Mouse (Mus musculus) gastrocnemius, adult 18-20 months (tissue): Measurements from ENCODE around the gene Timm22. TPM values are rescaled to one million over a fixed set of nuclear protein-coding genes. Genes with fewer than 3 reads are reported as not detected.

Experiments
- DNase-seq: peaks from one replicate; pipeline ENCODE4 v3.0.0; 2021; ENCODE audit warnings: low spot score
- total RNA-seq, 2 experiments: library from RNA; stranded (reverse); gene quantifications; 2 replicates each; pipeline ENCODE4 v1.2.3; 2021

Timm22 gene
- total RNA-seq, 2 experiments from 2014 or later: 32.5 to 41.9 TPM

GRCm38 (mm10) chr11:76429966-76430631, 23.3 kb downstream of the Timm22 start:
- DNase-seq: no peak

GRCm38 (mm10) chr11:76436009-76436408, 29.3 kb downstream of the Timm22 start:
- DNase-seq: peak; percentile 32

GRCm38 (mm10) chr11:76436864-76437437, 30.2 kb downstream of the Timm22 start:
- DNase-seq: peak; percentile 72

GRCm38 (mm10) chr11:76439666-76440065, 32.9 kb downstream of the Timm22 start:
- DNase-seq: no peak

- no peak for DNase-seq
Observed at GRCm38 (mm10) chr11:76445459-76445858, 38.7 kb downstream of the Timm22 start.

GRCm38 (mm10) chr11:76446251-76446650, 39.5 kb downstream of the Timm22 start:
- DNase-seq: peak; percentile 22

- peak; percentile 75 for DNase-seq
Observed at GRCm38 (mm10) chr11:76449520-76450201, 42.9 kb downstream of the Timm22 start.

- DNase-seq: no peak
Observed at GRCm38 (mm10) chr11:76450202-76450561, 43.4 kb downstream of the Timm22 start.

- DNase-seq: peak; percentile 74
Observed at GRCm38 (mm10) chr11:76454492-76454891, 47.7 kb downstream of the Timm22 start.

- peak; percentile 81 for DNase-seq
Observed at GRCm38 (mm10) chr11:76456233-76456632, 49.5 kb downstream of the Timm22 start.

GRCm38 (mm10) chr11:76456897-76457296, 50.1 kb downstream of the Timm22 start:
- DNase-seq: no peak

GRCm38 (mm10) chr11:76458730-76459129, 52.0 kb downstream of the Timm22 start:
- DNase-seq: no peak

- no peak for DNase-seq
Observed at GRCm38 (mm10) chr11:76459489-76459888, 52.7 kb downstream of the Timm22 start.

GRCm38 (mm10) chr11:76461201-76461600, 54.4 kb downstream of the Timm22 start:
- DNase-seq: no peak

GRCm38 (mm10) chr11:76461696-76462095, 54.9 kb downstream of the Timm22 start:
- DNase-seq: no peak

- DNase-seq: no peak
Observed at GRCm38 (mm10) chr11:76465879-76466278, 59.1 kb downstream of the Timm22 start.

Other genes starting within 250 kb of the Timm22 start
- gene Vps53, start 227.3 kb upstream of the Timm22 start, total RNA-seq: 10 to 100 TPM; 20.8 to 23.6 TPM
- gene Fam57a, start 227.3 kb upstream of the Timm22 start, total RNA-seq: 1 to 10 TPM; 1.4 to 2.0 TPM
- not detected for gene Dbil5, start 189.3 kb upstream of the Timm22 start, total RNA-seq
- gene Gemin4, start 189.3 kb upstream of the Timm22 start, total RNA-seq: 1 to 10 TPM; 1.4 to 3.3 TPM
- 10 to 100 TPM; 11.1 to 16.6 TPM for gene Mrm3, start 163.2 kb upstream of the Timm22 start, total RNA-seq
- gene Glod4, start 163.2 kb upstream of the Timm22 start, total RNA-seq: 10 to 100 TPM; 25.5 to 27.8 TPM
- 10 to 100 TPM; 37.4 to 48.7 TPM for gene Nxn, start 7.8 kb upstream of the Timm22 start, total RNA-seq
- 10 to 100 TPM in 1 of 2 experiments, 1 to 10 TPM in 1; 8.2 to 12.8 TPM for gene Abr, start 215.4 kb downstream of the Timm22 start, total RNA-seq